Mouse (Mus musculus): Measurements from ENCODE around the gene Fam129c. TPM values are rescaled to one million over a fixed set of nuclear protein-coding genes. Genes with fewer than 3 reads are reported as not detected.
A peak's percentile ranks its signal among the peaks of the same experiment; 100 is the strongest.

Fam129c gene
- polyA plus RNA-seq, 2 experiments, result 0.56 to 1.1 TPM

GRCm38 (mm10) chr8:71579009-71579408 lies 18.4 kb upstream of the Fam129c start:
- Histone ChIP-seq H3K36me3 (replicated peaks; ENCODE audit: control insufficient read depth, insufficient read depth, low read depth) (no peaks in the 10 kb centered on the region), H3K4me3 (ENCODE audit: insufficient read depth in 1 of 2, low read depth in 2 of 2, low read length in 2 of 2) (no peak overlapping the region), H3K4me1 (replicated peaks; ENCODE audit: control insufficient read depth in 2 of 2, insufficient read depth in 2 of 2, low read length in 1 of 2) (no peaks in the 10 kb centered on the region), H3K4me2 (ENCODE audit: low read depth) (no peak overlapping the region), H3K27me3 (ENCODE audit: control insufficient read depth, insufficient read depth, low read length) (no peaks in the 10 kb centered on the region), H3K9ac (replicated peaks) (no peak overlapping the region), H3K9me3 (ENCODE audit: control insufficient read depth, low read length) (no peaks in the 10 kb centered on the region), H3K27ac (no peak overlapping the region)
- WGBS (ENCODE audit: insufficient replicate concordance), result 39% methylated on average over 1 of the region's 1 CpGs
- DNase-seq (ENCODE audit: low read depth in 3 of 3, low spot score in 3 of 3) (no peak), ATAC-seq (ENCODE audit: insufficient read depth) (no peak)
- TF ChIP-seq CTCF (IDR thresholded peaks at IDR 0.05; ENCODE audit: low read depth) (no peak), EP300 (IDR thresholded peaks at IDR 0.05; ENCODE audit: low read depth) (no peak)

DNA sequence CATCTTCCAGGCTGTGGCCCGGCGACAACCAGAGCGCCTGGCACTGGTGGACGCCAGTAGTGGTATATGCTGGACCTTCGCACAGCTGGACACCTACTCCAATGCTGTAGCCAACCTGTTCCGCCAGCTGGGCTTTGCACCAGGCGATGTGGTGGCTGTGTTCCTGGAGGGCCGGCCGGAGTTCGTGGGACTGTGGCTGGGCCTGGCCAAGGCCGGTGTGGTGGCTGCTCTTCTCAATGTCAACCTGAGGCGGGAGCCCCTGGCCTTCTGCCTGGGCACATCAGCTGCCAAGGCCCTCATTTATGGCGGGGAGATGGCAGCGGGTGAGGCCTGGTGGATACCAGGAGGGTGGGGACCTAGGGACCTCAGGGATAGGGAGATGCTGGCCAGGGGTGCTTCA lies 18.0 kb upstream of the Fam129c start:
- ATAC-seq (ENCODE audit: insufficient read depth) (no peak), DNase-seq (ENCODE audit: low read depth in 3 of 3, low spot score in 3 of 3) (no peak)
- no peak overlapping the region for H3K4me3 ChIP-seq (ENCODE audit: insufficient read depth in 1 of 2, low read depth in 2 of 2, low read length in 2 of 2)
- no peaks in the 10 kb centered on the region for H3K4me1 ChIP-seq (replicated peaks; ENCODE audit: control insufficient read depth in 2 of 2, insufficient read depth in 2 of 2, low read length in 1 of 2)
- H3K4me2 ChIP-seq (ENCODE audit: low read depth), result no peak overlapping the region
- H3K36me3 ChIP-seq (replicated peaks; ENCODE audit: control insufficient read depth, insufficient read depth, low read depth), result no peaks in the 10 kb centered on the region
- no peaks in the 10 kb centered on the region for H3K27me3 ChIP-seq (ENCODE audit: control insufficient read depth, insufficient read depth, low read length)
- no peak overlapping the region for H3K27ac ChIP-seq
- no peak overlapping the region for H3K9ac ChIP-seq (replicated peaks)
- 77% methylated on average over 14 of the region's 14 CpGs for WGBS (ENCODE audit: insufficient replicate concordance)
- TF ChIP-seq CTCF (IDR thresholded peaks at IDR 0.05; ENCODE audit: low read depth) (no peak), EP300 (IDR thresholded peaks at IDR 0.05; ENCODE audit: low read depth) (no peak)
- H3K9me3 ChIP-seq (ENCODE audit: control insufficient read depth, low read length), result no peaks in the 10 kb centered on the region

DNA sequence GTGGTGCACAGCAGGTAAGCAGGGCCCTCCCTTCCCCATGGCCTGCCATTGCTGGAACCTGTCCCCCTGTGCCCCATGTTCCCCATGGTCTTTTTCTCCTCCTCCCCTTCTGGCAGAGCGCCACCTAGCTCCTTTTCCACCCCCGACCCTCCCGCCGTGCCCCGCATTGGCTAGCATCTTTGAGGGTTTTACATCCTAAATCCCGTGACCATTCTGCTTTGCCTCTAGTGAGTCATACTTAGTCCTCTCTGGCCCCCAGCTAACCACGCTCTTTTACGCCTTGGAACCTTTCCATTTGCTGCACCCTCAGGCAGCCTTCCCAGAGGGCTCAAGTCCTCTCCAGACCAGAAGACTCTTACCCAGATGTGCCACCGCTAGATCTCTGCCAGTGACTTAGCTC lies 17.2 kb upstream of the Fam129c start:
- Histone ChIP-seq H3K4me3 (ENCODE audit: insufficient read depth in 1 of 2, low read depth in 2 of 2, low read length in 2 of 2) (no peak overlapping the region), H3K9me3 (ENCODE audit: control insufficient read depth, low read length) (no peaks in the 10 kb centered on the region), H3K36me3 (replicated peaks; ENCODE audit: control insufficient read depth, insufficient read depth, low read depth) (no peaks in the 10 kb centered on the region), H3K4me1 (replicated peaks; ENCODE audit: control insufficient read depth in 2 of 2, insufficient read depth in 2 of 2, low read length in 1 of 2) (no peaks in the 10 kb centered on the region), H3K9ac (replicated peaks) (no peak overlapping the region), H3K27ac (no peak overlapping the region), H3K27me3 (ENCODE audit: control insufficient read depth, insufficient read depth, low read length) (no peaks in the 10 kb centered on the region), H3K4me2 (ENCODE audit: low read depth) (no peak overlapping the region)
- WGBS (ENCODE audit: insufficient replicate concordance), result 70% methylated on average over 8 of the region's 9 CpGs
- no peak for DNase-seq (ENCODE audit: low read depth in 3 of 3, low spot score in 3 of 3)
- ATAC-seq (ENCODE audit: insufficient read depth), result no peak
- TF ChIP-seq EP300 (IDR thresholded peaks at IDR 0.05; ENCODE audit: low read depth), result no peak
- no peak for TF ChIP-seq CTCF (IDR thresholded peaks at IDR 0.05; ENCODE audit: low read depth)

- Histone ChIP-seq H3K4me1 (replicated peaks; ENCODE audit: control insufficient read depth in 2 of 2, insufficient read depth in 2 of 2, low read length in 1 of 2) (peaks cover 3 to 10% of the 10 kb centered on the region in 2 experiments; a peak in 3 of 4 replicates), H3K27ac (no peak overlapping the region), H3K4me2 (ENCODE audit: low read depth) (no peak overlapping the region), H3K27me3 (ENCODE audit: control insufficient read depth, insufficient read depth, low read length) (no peaks in the 10 kb centered on the region), H3K9ac (replicated peaks) (no peak overlapping the region), H3K4me3 (ENCODE audit: insufficient read depth in 1 of 2, low read depth in 2 of 2, low read length in 2 of 2) (no peak overlapping the region), H3K9me3 (ENCODE audit: control insufficient read depth, low read length) (no peaks in the 10 kb centered on the region), H3K36me3 (replicated peaks; ENCODE audit: control insufficient read depth, insufficient read depth, low read depth) (no peaks in the 10 kb centered on the region)
- no peak for ATAC-seq (ENCODE audit: insufficient read depth)
- DNase-seq (ENCODE audit: low read depth in 3 of 3, low spot score in 3 of 3), result no peak
- TF ChIP-seq EP300 (IDR thresholded peaks at IDR 0.05; ENCODE audit: low read depth), result no peak
- peak; percentile 80 for TF ChIP-seq CTCF (IDR thresholded peaks at IDR 0.05; ENCODE audit: low read depth)
- 53% methylated on average over 2 of the region's 2 CpGs for WGBS (ENCODE audit: insufficient replicate concordance)
Measured at GRCm38 (mm10) chr8:71586891-71587290, 10.6 kb upstream of the Fam129c start.

- DNase-seq (ENCODE audit: low read depth in 3 of 3, low spot score in 3 of 3), result no peak
- Histone ChIP-seq H3K27me3 (ENCODE audit: control insufficient read depth, insufficient read depth, low read length) (no peaks in the 10 kb centered on the region), H3K36me3 (replicated peaks; ENCODE audit: control insufficient read depth, insufficient read depth, low read depth) (no peaks in the 10 kb centered on the region), H3K27ac (no peak overlapping the region), H3K4me3 (ENCODE audit: insufficient read depth in 1 of 2, low read depth in 2 of 2, low read length in 2 of 2) (no peak overlapping the region), H3K9me3 (ENCODE audit: control insufficient read depth, low read length) (no peaks in the 10 kb centered on the region), H3K4me2 (ENCODE audit: low read depth) (no peak overlapping the region), H3K4me1 (replicated peaks; ENCODE audit: control insufficient read depth in 2 of 2, insufficient read depth in 2 of 2, low read length in 1 of 2) (peaks cover 9 to 19% of the 10 kb centered on the region in 2 experiments), H3K9ac (replicated peaks) (no peak overlapping the region)
- ATAC-seq (ENCODE audit: insufficient read depth), result no peak
- TF ChIP-seq CTCF (IDR thresholded peaks at IDR 0.05; ENCODE audit: low read depth) (no peak), EP300 (IDR thresholded peaks at IDR 0.05; ENCODE audit: low read depth) (no peak)
- 74% methylated on average over 3 of the region's 3 CpGs for whole genome bisulfite sequencing (ENCODE audit: insufficient replicate concordance)
Measured at GRCm38 (mm10) chr8:71588762-71589161, 8.7 kb upstream of the Fam129c start.
